Mouse (Mus musculus): ENCODE measurements around the gene Ccdc86. TPM values are rescaled to one million over a fixed set of nuclear protein-coding genes. Genes with fewer than 3 reads are reported as not detected.
A peak's percentile ranks its signal among the peaks of the same experiment; 100 is the strongest.

Ccdc86 gene
- polyA plus RNA-seq, 1 experiment from 2014 or later: 15.3 TPM

DNA sequence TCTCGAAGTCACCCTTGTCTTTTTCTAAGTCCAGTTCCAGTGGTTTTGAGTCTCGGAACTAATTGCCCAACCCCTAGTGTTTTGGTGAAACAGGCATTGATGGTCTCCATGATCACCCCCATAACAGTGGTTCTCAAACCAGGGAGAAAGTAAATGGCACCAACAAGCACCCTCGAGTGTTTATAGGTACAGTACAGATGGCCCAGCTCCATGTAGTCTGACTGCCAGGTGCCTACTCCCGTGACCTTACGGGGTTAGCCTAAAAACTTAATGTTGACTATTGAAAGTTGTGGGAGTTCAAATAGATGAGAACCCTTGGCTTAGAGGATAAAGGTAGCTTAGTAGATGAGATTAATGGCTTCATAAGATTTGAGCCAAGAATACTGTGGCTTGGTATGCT lies 48.0 kb downstream of the Ccdc86 start:
- H3K9me3 ChIP-seq: no peaks in the 10 kb centered on the region
- peaks cover 88% of the 10 kb centered on the region for H3K36me3 ChIP-seq
- no peak overlapping the region for H3K27ac ChIP-seq (replicated peaks)
- H3K27me3 ChIP-seq: no peaks in the 10 kb centered on the region
- H3K4me3 ChIP-seq: no peak overlapping the region
- no peak for ATAC-seq (ENCODE audit: low read depth)
- 94% methylated on average over 5 of the region's 5 CpGs for WGBS
- peaks cover 14% of the 10 kb centered on the region for H3K4me1 ChIP-seq (replicated peaks)
- H3K4me2 ChIP-seq: no peak overlapping the region
- no peak overlapping the region for H3K9ac ChIP-seq

DNA sequence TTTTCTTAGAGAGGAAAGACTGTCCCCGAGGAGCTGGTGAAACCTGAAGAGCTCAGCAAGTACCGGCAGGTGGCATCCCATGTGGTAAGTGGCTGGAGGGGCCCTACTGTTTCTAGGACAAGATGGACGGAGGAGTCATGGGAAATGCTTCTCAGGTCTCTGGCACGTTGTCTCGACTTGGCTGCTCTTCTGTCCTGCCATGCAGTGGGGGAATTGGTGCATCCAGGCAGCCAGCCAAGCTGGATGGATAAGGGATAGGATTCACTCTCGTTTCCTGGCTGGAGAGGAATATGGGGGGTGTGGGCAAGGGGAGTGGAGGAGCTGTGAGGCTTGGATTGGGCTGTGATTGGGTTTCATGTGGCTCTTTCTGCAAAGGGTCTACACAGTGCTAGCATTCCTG lies 48.8 kb downstream of the Ccdc86 start:
- Histone ChIP-seq H3K4me1 (replicated peaks) (peaks cover 19% of the 10 kb centered on the region), H3K4me2 (no peak overlapping the region), H3K36me3 (peaks cover 80% of the 10 kb centered on the region), H3K27ac (replicated peaks) (no peak overlapping the region), H3K27me3 (no peaks in the 10 kb centered on the region), H3K9me3 (no peaks in the 10 kb centered on the region), H3K4me3 (no peak overlapping the region), H3K9ac (no peak overlapping the region)
- WGBS: 81% methylated on average over 6 of the region's 6 CpGs
- ATAC-seq (ENCODE audit: low read depth): no peak

DNA sequence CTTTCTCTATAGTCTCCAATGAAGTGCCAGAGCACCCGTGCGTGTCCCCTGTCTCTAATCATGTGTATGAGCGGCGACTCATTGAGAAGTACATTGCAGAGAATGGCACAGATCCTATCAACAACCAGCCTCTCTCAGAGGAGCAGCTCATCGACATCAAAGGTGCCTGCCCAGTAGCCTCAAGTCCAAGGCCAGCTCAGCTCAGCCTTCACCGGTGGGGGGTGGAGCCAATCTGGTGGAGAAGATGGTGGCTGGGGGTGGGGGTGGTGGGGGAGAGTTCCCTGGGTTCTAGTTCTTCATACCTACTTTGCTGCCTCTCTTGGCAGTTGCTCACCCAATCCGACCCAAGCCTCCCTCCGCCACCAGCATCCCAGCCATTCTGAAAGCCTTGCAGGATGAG lies 51.6 kb downstream of the Ccdc86 start:
- Histone ChIP-seq H3K4me2 (peak overlapping the region; percentile 89; the same call in 1 of the 2 replicates), H3K27me3 (no peaks in the 10 kb centered on the region), H3K36me3 (peaks cover 52% of the 10 kb centered on the region), H3K9ac (peak overlapping the region; percentile 85; the same call in 1 of the 2 replicates), H3K4me3 (no peak overlapping the region), H3K9me3 (no peaks in the 10 kb centered on the region), H3K4me1 (replicated peaks) (peaks cover 23% of the 10 kb centered on the region), H3K27ac (replicated peaks) (no peak overlapping the region)
- ATAC-seq (ENCODE audit: low read depth): no peak
- 89% methylated on average over 8 of the region's 8 CpGs for WGBS

DNA sequence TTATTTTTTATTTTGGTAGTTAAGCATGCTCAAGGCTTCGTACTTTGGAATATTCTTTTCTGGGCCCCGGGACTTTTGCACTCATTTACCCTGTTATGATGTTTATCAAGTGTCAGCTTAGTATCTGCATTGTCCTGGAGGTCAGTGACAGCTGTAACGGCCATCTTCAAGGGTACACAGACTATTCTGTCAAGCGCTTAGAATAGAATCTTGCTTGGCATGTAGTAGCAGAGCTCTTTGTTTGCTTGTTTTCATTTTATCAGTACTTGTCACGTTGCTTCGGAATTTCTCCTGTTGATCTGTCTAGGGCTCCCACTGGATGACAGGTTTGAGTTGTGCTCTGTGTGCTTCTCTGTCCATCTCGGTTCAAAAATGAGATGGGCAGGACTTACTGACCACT lies 52.2 kb downstream of the Ccdc86 start:
- Histone ChIP-seq H3K36me3 (peaks cover 46% of the 10 kb centered on the region), H3K4me1 (replicated peaks) (peaks cover 23% of the 10 kb centered on the region), H3K27me3 (no peaks in the 10 kb centered on the region), H3K27ac (replicated peaks) (no peak overlapping the region), H3K4me2 (peak overlapping the region; percentile 89), H3K9ac (peak overlapping the region; percentile 85), H3K4me3 (peak overlapping the region; percentile 85), H3K9me3 (no peaks in the 10 kb centered on the region)
- no peak for ATAC-seq (ENCODE audit: low read depth)
- 88% methylated on average over 7 of the region's 7 CpGs for WGBS

DNA sequence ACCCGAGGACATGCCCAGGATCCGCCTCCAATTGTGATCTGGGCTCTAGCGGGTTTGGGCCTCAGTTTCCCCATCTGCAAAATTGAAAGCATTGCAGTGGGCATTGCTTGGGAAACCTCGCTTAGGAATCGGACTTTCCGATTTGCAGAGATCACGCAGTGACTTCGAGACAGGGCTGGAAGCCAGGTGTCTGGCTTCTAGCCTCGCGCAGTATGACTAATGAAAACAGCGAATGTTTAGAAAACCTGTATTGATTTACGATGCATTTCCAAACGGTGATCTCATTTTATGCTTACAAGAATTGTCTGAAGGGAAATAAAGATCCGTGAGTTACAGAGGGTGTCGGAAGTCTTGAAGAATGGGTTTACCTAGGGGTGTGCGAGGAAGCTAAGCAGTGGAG lies 53.4 kb downstream of the Ccdc86 start:
- peak overlapping the region; percentile 85 for H3K9ac ChIP-seq
- H3K36me3 ChIP-seq: peaks cover 34% of the 10 kb centered on the region
- H3K27ac ChIP-seq (replicated peaks): peak overlapping the region; percentile 92
- ATAC-seq (ENCODE audit: low read depth): peak; percentile 11; the same call in 1 of the 2 replicates
- 1% methylated on average over 16 of the region's 16 CpGs for WGBS
- peaks cover 23% of the 10 kb centered on the region for H3K4me1 ChIP-seq (replicated peaks)
- H3K4me3 ChIP-seq: peak overlapping the region; percentile 85
- no peaks in the 10 kb centered on the region for H3K9me3 ChIP-seq
- no peaks in the 10 kb centered on the region for H3K27me3 ChIP-seq
- peak overlapping the region; percentile 89 for H3K4me2 ChIP-seq

DNA sequence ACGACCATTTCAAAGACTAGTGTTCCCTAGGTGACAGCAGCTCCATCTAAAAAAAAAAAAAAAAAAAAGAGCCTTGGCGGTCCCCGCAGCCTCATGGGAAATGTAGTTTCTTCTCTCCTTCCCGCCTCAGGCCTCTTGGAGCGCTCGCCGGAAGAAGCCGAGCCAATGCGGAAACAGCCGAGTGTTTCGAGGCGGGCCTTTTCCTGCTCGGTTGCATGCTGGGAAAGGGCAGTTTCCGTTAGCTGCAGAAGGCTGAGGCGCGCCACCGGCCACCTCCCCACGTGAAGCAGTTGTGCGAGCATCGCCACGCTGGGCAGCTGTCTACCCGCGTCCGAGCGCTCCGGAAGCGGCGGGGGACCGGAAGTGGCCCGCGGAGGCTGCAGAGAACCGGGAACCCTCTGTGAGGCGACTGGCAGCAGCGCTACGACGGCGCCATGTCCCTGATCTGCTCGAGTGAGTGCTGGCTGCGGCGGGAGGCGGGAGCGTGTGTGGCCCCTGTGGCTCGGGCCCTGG lies 54.0 kb downstream of the Ccdc86 start, which contains the start of gene Prpf19:
Prpf19 (plus strand) TSS at position 216 of the 513 bp plus-strand sequence.
- Histone ChIP-seq H3K27ac (replicated peaks) (peak within 1 kb of the TSS; percentile 92), H3K27me3 (no peaks in the 10 kb centered on the region), H3K9ac (peak within 1 kb of the TSS; percentile 85), H3K9me3 (no peaks in the 10 kb centered on the region), H3K4me1 (replicated peaks) (peaks cover 23% of the 10 kb centered on the region), H3K4me3 (peak within 1 kb of the TSS; percentile 85), H3K4me2 (peak within 1 kb of the TSS; percentile 89), H3K36me3 (peaks cover 28% of the 10 kb centered on the region)
- peak; percentile 97 for ATAC-seq (ENCODE audit: low read depth)
- under 1% methylated on average over 43 of the region's 43 CpGs for WGBS

DNA sequence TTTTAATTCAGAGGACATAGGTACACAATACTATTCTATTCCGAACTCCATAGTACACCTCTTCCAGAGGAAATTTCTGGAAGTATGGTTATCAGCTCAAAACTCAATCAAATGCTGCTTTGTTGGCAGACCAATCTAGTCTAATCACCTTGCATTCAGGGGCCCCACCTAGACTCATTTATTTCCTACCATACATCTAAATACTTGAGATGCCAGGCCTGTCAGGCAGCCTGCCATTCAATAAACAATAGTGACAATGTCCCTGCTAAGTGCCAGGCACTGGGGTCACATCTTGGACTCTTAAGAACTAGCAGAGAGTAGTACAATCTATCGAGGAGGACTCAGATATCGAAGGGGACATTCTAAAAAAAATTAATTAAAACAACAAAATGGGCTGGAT lies 56.9 kb downstream of the Ccdc86 start:
- Histone ChIP-seq H3K9me3 (no peaks in the 10 kb centered on the region), H3K27ac (replicated peaks) (no peak overlapping the region), H3K4me3 (no peak overlapping the region), H3K4me1 (replicated peaks) (peaks cover 21% of the 10 kb centered on the region), H3K4me2 (no peak overlapping the region), H3K9ac (no peak overlapping the region), H3K36me3 (no peaks in the 10 kb centered on the region), H3K27me3 (no peaks in the 10 kb centered on the region)
- no peak for ATAC-seq (ENCODE audit: low read depth)
- WGBS: 89% methylated on average over 3 of the region's 3 CpGs

Other genes with a start within 250 kb of the Ccdc86 start
- 0.54 and 0.58 TPM in 2 replicates for gene Cd5, start 210.3 kb downstream of the Ccdc86 start, polyA plus RNA-seq (2015; fragmentation: Nextera tagmentation; extraction: Ambion mirVana)
- not detected in 2 replicates for gene Cd6, start 119.2 kb downstream of the Ccdc86 start, polyA plus RNA-seq (2015; fragmentation: Nextera tagmentation; extraction: Ambion mirVana)
- gene Slc15a3, start 109.5 kb downstream of the Ccdc86 start, polyA plus RNA-seq (2015; fragmentation: Nextera tagmentation; extraction: Ambion mirVana): 0.12 and 0.33 TPM in 2 replicates
- 154 and 169 TPM in 2 replicates for gene Tmem132a, start 79.3 kb downstream of the Ccdc86 start, polyA plus RNA-seq (2015; fragmentation: Nextera tagmentation; extraction: Ambion mirVana)
- 39.5 and 41.9 TPM in 2 replicates for gene Tmem109, start 67.3 kb downstream of the Ccdc86 start, polyA plus RNA-seq (2015; fragmentation: Nextera tagmentation; extraction: Ambion mirVana)
- 37.3 and 41.7 TPM in 2 replicates for gene Prpf19, start 54.0 kb downstream of the Ccdc86 start, polyA plus RNA-seq (2015; fragmentation: Nextera tagmentation; extraction: Ambion mirVana)
- not detected in 2 replicates for gene Zp1, start 28.6 kb downstream of the Ccdc86 start, polyA plus RNA-seq (2015; fragmentation: Nextera tagmentation; extraction: Ambion mirVana)
- gene Ptgdr2, start 12.1 kb downstream of the Ccdc86 start, polyA plus RNA-seq (2015; fragmentation: Nextera tagmentation; extraction: Ambion mirVana): not detected in 2 replicates
- not detected in 2 replicates for gene Ms4a10, start 25.4 kb upstream of the Ccdc86 start, polyA plus RNA-seq (2015; fragmentation: Nextera tagmentation; extraction: Ambion mirVana)
- gene Ms4a15, start 44.0 kb upstream of the Ccdc86 start, polyA plus RNA-seq (2015; fragmentation: Nextera tagmentation; extraction: Ambion mirVana): not detected in 2 replicates
- not detected in 2 replicates for gene Ms4a18, start 68.8 kb upstream of the Ccdc86 start, polyA plus RNA-seq (2015; fragmentation: Nextera tagmentation; extraction: Ambion mirVana)
- not detected in 2 replicates for gene Ms4a8a, start 131.8 kb upstream of the Ccdc86 start, polyA plus RNA-seq (2015; fragmentation: Nextera tagmentation; extraction: Ambion mirVana)
- gene 1700017D01Rik, start 181.6 kb upstream of the Ccdc86 start, polyA plus RNA-seq (2015; fragmentation: Nextera tagmentation; extraction: Ambion mirVana): not detected in 2 replicates
- gene 1700025F22Rik, start 216.1 kb upstream of the Ccdc86 start, polyA plus RNA-seq (2015; fragmentation: Nextera tagmentation; extraction: Ambion mirVana): not detected in 2 replicates
- not detected in 2 replicates for gene Ms4a13, start 247.5 kb upstream of the Ccdc86 start, polyA plus RNA-seq (2015; fragmentation: Nextera tagmentation; extraction: Ambion mirVana)